Mouse (Mus musculus) left cerebral cortex, adult 8-10 months (tissue): Measurements from ENCODE around the gene 4933407L21Rik. TPM values are rescaled to one million over a fixed set of nuclear protein-coding genes. Genes with fewer than 3 reads are reported as not detected.
"Not testable (repeated sequence)": the region's sequence is repeated elsewhere in the genome, so short reads cannot be mapped to it uniquely, and the experiment has no call there.

Experiments used
- DNase-seq, 2 experiments: peaks; one replicate each; pipeline ENCODE4 v3.0.0; 2022; ENCODE audit warnings: low spot score in 2 of 2
- total RNA-seq, 4 experiments: library from RNA; stranded (reverse); gene quantifications; 2 replicates each; pipeline ENCODE4 v1.2.4; 2022

4933407L21Rik gene
- total RNA-seq, 4 experiments from 2014 or later: 5.6 to 9.6 (median 6.3) TPM

DNA sequence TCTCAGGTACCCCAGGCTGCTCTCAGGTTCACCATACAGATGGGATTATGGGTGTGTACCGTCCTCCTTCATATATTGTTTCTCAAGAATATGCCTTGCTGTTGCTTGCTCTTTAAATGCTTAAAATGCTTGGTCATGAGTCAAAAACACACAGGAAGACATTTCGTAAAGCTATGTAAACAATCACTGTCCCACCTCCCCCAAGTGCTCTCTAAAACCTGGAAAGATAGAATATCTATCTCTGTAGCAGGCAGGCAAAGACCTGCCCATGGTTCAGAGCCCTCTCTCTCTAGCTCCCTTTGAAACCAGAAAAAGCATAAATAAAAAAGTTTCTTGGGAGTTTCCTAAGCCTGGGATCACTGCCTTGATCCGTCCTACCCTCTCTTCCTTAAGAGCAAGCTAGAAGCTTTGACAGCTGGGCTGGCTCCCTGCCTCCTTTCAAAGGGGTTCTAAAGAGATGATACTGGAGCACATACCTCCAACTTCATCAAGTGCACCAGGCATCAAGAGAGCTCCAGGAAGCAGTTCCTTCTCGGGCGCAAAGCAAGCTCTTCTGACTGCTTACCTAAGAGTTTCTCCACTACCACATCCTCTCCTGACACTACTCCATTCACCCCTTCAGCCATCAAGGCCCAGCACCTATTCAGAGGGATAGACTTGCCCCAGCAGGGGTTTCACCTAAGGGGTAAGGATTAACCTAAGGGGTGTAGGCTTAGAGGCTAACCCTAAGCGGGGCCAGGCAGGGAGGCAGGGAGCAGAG lies 31.0 kb downstream of the 4933407L21Rik start:
- no peak for DNase-seq

DNA sequence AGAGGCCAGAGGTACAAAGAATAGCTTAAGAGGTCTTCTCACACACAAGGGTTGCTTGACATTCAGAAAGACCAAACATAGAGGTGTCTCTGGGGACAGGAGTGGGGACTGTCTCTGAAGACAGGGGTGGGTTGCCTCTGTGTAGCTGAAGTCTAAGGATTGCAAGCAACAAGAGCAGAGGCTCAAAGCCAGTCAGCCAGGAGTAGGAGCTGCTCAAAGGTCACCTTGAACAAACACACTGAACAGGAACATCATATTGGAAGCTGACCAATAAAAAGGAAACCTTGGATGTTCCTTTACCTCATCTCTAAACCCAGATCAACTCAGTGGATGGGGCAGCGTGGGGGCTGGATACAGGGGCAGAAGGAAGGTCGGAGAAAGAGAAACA lies 31.6 kb downstream of the 4933407L21Rik start:
- DNase-seq: no peak

DNA sequence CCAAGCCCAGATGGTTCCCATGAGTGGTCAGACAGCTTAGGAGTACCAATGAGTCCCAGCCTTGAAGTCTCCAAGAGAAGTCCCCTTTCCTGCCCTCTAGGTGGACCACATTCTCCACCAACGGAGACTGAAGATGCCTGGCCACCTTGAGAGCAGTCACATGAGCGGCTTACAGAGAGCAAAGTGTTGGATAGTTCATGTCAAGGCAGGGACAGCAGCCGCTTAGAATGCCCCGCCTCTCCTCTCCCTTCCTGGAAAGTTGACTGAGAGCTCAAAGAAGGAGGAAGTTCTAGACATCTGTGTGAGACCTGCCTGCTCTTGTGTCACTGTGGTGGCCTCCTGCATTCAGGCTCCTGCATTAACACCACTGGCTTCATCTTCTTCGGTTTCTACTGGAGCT lies 32.6 kb downstream of the 4933407L21Rik start, which contains the start of gene Gpr55:
Gene Gpr55 (minus strand): TSS at position 135 of the 400 bp plus-strand sequence.
- no peak for DNase-seq

DNA sequence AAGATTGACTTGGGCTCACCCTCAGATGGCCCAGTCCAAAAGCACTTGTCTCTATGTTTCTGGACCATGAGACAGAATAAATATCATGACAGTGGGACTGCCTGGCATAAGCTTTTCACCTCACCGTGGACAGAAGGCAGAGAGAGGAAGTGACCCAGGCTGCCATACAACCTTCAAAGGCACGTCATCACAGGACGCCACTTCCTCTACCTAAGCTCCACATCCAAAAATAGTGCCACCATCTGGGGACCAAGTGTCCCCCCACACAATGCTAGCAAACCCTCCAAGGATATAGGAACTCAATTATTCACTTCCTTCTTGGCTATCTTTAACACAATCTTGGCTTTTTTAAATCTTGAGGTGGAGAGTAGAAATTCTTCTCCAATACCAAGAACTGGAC lies 33.8 kb downstream of the 4933407L21Rik start:
- DNase-seq: no peak

DNA sequence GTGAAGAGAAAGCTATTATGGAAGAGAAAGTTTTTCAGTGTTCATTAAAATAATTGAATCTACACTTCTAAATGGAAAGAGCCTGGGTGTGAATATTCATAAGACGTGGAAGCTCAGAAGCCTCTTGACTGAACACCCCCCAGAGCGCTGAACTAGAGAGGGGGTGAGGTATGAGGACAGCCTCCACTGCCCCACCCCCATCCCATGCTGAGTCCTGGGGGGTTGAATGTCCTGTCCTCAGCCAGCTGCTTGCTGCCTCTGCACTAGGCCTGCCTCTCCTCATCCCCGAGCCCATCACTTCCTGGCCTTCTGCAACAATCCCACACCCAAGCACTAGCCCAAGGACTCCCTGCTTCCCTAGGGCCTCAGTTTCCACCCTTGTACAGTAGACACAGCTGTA lies 37.6 kb downstream of the 4933407L21Rik start:
- no peak for DNase-seq

DNA sequence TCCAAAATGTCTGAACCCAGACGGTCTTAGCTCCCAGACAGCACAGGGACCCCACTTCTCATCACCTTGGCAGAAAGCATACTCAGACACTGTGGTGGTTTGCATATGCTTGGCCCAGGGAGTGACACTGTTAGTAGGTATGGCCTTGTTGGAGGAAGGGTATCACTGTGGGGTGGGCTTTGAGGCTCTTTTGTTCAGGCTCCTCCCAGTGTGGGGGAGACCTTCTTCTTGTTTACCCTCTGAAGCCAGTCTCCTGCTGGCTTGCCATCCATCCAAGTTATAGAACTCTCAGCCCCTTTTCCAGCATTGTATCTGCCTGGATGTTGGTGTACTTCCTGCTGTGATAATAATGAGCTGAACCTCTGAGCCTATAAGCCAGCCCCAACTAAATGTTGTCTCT lies 40.8 kb downstream of the 4933407L21Rik start:
- DNase-seq: no peak

DNA sequence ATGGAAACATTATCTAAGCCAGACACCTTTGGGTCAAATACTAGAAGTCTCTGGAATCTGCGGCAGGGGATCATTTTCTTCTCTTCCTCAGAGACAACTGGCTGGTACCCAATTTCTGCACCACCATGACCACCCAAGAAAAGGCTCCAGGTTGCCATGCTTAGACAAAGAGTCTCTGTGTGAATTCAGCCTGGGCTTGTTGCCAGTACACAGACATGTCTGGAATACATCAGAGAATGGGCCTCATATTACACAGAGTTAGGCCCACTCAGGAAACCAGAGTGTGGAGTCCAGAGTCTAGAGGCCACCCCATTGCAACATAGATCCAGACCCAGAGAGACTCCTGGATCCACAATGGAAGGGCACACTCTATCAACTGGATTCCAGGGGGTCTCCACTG lies 41.2 kb downstream of the 4933407L21Rik start:
- peak in 1 of 2 experiments; percentile 41 for DNase-seq

DNA sequence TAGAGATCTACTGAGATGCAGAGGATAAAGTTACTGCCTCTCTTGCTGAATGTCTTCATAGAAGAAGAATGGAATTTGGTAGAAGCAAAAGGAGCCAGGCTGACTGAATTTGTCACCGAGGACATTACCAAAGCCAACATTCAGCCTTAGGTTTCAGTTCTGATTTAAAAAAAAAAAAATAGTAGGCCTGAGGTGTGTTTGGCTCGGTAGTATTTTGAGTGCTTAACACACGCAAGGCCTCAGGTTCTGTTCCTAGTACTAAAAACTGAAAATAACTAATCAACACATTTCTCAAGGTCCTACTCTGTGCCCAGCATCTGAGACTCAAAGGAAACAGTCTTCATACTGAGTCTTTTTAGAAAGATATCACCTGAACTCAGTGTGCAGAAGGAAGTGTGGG lies 42.8 kb downstream of the 4933407L21Rik start:
- DNase-seq: no peak

DNA sequence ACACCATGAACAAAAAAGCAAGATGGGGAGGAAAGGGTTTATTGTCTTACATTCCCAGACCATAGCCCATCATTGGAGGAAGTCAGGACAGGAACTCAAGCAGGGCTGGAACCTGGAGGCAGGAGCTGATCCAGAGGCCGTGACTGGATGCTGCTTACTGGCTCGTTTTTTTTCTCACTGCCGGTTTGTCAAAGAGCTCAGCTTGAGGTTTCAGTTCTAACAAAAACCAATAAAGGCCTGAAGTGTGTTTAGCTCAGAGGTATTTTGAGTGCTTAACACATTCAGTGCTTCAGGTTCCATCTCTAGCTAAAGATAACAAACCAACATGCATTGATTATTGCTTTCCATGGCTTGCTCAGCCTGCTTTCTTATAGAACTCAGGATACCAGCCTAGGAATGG lies 44.1 kb downstream of the 4933407L21Rik start:
- no peak for DNase-seq

DNA sequence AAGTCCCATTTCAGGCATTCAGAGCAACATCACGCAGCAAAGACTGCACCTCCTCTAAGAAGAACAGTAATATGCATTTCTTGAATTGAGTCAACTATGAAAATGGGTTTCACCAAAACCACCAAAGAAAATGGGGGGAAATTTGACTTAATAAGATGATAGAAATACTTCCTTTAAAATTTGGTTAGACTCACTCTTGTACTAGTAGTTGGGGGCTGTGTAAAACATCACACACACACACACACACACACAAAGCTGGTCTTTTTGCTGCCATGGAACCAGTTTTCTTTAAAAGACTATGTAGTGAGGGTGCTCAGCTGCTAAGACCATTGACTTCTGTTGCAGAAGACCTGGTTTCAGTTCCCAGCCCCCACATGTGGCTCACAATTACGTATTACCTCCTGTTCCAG lies 45.2 kb downstream of the 4933407L21Rik start:
- DNase-seq: no peak

DNA sequence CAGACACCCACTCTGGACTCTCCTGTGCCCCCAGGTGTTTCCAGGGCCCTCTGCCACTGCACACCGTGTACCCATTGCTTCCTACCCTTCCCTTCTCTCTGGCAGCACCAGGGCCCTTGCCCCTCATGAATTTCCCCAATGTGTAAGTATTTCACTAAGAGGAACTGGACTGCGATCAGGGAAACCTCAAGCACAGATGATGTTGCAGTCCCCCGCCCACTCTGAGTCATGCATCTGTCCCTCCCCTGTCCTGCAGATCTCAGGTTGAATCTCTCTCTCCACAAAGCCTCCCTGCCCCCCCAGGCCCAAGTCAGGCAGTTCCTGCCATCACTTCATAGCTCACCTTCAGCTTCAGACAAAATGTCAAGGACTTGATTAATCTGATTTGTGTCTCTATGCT lies 49.4 kb downstream of the 4933407L21Rik start:
- no peak for DNase-seq

DNA sequence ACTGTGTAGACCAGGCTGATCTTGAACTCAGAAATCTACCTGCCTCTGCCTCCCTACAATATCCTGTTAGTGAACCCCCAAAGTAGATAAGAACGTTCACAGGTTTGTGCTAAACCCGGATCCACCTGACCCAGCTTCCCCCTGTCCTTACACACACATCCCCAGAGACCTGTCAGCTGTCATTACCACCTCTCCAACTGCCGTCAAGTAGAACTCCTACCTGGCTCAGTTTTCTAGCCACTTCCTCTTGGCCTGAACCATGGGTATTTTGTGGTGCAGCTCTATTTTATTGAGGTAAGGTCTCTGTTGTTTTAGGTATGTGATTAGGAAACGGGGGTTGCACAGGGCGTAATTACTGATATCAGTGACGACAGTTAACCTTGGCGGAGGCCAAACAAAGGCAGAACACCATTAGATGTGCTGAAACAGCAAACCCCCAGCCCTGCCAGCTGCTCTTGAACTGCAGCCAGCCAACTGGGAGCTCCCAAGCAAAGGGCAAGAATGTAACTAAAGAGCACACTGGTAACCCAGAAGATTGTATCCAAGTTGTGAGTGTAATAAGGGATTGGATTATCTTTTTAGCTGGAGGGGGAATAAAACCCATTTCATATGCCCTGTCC lies 53.6 kb downstream of the 4933407L21Rik start:
- no peak for DNase-seq

DNA sequence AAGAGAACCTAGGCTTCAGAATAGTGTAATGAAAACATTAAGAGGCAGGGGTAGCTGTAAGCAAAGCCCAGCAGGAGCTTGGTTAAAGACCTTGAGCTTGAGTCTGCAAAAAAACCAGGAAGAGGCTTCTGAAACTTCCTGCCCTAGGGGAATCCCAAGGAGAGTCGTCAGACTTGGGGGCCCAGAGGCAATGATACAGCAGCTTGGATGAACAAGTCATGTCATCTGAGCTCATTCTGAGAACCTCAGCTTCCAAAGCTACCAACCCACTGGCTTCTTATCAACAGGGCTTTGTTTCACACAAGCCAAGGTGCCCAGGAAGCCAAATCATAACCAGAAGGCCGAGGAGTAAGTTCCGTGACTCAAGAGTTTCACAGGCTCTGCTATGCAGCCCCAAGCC lies 57.5 kb downstream of the 4933407L21Rik start:
- DNase-seq: no peak

DNA sequence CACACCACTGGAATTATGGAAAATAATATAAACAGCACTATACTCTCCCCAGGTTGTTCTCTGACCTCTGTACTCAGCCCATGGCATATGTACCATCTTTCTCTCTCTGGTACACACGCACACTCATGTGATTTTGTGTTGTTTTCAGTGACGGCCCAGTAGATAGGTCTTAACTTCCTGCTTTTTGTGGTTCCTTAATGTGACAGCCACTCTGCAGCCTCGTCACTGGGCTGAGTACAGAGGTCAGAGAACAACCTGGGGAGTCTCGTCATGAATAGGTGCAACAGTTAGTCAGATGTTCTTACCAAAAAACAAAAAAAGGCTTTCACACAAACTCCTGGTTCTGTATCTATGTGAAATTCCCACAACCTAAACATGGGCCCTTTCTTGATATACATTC lies 60.1 kb downstream of the 4933407L21Rik start:
- DNase-seq: no peak

DNA sequence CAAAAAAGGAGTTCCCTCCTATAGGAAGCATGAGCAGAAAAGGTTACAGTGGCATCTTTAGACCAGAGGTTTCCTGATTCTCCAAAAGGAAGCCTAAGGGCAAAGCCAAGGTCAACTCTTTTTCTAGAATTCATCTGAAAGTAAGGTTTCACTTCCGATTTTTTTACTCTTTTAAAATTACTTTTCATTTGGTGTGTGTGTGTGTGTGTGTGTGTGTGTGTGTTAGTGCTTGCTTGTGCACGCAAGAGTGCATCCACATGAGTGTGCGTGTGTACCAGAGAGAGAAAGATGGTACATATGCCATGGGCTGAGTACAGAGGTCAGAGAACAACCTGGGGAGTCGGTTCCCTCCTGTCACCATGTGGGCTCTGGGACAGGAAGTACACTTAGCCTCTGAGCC lies 60.6 kb downstream of the 4933407L21Rik start:
- not testable (repeated sequence) for DNase-seq

Other genes with a start within 250 kb of the 4933407L21Rik start
- 1 to 10 TPM in 2 of 4 experiments, under 1 TPM in 2; 0.72 to 1.2 (median 0.97) TPM for gene A630001G21Rik, start 149.8 kb upstream of the 4933407L21Rik start, total RNA-seq
- gene Cab39, start 135.0 kb upstream of the 4933407L21Rik start, total RNA-seq: 100 to 1,000 TPM; 141 to 160 (median 148) TPM
- 100 to 1,000 TPM; 764 to 823 (median 782) TPM for gene Itm2c, start 34.2 kb upstream of the 4933407L21Rik start, total RNA-seq
- under 1 TPM; 0.11 to 0.23 (median 0.21) TPM for gene Gpr55, start 32.5 kb downstream of the 4933407L21Rik start, total RNA-seq
- 1 to 10 TPM in 1 of 4 experiments, under 1 TPM in 3; 0.46 to 2.0 (median 0.66) TPM for gene Spata3, start 88.3 kb downstream of the 4933407L21Rik start, total RNA-seq
- gene 2810459M11Rik, start 117.4 kb downstream of the 4933407L21Rik start, total RNA-seq: 10 to 100 TPM in 3 of 4 experiments, 1 to 10 TPM in 1; 9.0 to 12.6 (median 11.5) TPM
- 100 to 1,000 TPM; 121 to 131 (median 126) TPM for gene Psmd1, start 135.9 kb downstream of the 4933407L21Rik start, total RNA-seq
- gene Htr2b, start 183.5 kb downstream of the 4933407L21Rik start, total RNA-seq: under 1 TPM in 1 of 4 experiments, not detected in 3; 0.98 TPM
- 1 to 10 TPM; 2.2 to 6.9 (median 5.0) TPM for gene Gm21972, start 205.2 kb downstream of the 4933407L21Rik start, total RNA-seq
- 10 to 100 TPM; 36.7 to 41.4 (median 38.8) TPM for gene Armc9, start 226.3 kb downstream of the 4933407L21Rik start, total RNA-seq